In genomic region chr5:74093556-74094428, GRCm38 (mm10) we compare ENCODE assay signal across 7 mouse cellular contexts. TPM values are rescaled to one million over a fixed set of nuclear protein-coding genes. Genes with fewer than 3 reads are reported as not detected.
DNase-seq lines count a peak whose midpoint lies in the region; ATAC-seq and TF ChIP-seq lines count a peak whose summit lies in the region.

No protein-coding gene starts in this region.

- peak overlapping the region; percentile 83; the same call in 1 of the 2 replicates for H3K27ac ChIP-seq in neural tube, embryonic 11.5 days (ENCODE audit: low read depth, low read length)
- peak overlapping the region; percentile 99 for H3K27ac ChIP-seq in forebrain, embryonic 10.5 days
- H3K27ac ChIP-seq in limb, embryonic 14.5 days (replicated peaks; ENCODE audit: low read depth, low read length): peak overlapping the region; percentile 91
- H3K27ac ChIP-seq in stomach, postnatal 0 days (replicated peaks): peak overlapping the region; percentile 94

- H3K4me3 ChIP-seq in neural tube, embryonic 11.5 days (ENCODE audit: low read depth, low read length): peak overlapping the region; percentile 91
- H3K4me3 ChIP-seq in forebrain, embryonic 10.5 days: peak overlapping the region; percentile 99
- peak overlapping the region; percentile 90 for H3K4me3 ChIP-seq in limb, embryonic 14.5 days (replicated peaks; ENCODE audit: low read length)
- H3K4me3 ChIP-seq in stomach, postnatal 0 days (ENCODE audit: low read depth, low read length): peak overlapping the region; percentile 86

- ATAC-seq in neural tube, embryonic 11.5 days (ENCODE audit: insufficient read depth, low FRiP score, low TSS enrichment): no peak
- no peak for ATAC-seq in limb, embryonic 14.5 days (ENCODE audit: low FRiP score, low read depth)
- ATAC-seq in stomach, postnatal 0 days (ENCODE audit: low FRiP score, low TSS enrichment): no peak

- no peaks in the 10 kb centered on the region for H3K4me1 ChIP-seq in neural tube, embryonic 11.5 days (ENCODE audit: control insufficient read depth, insufficient read depth, low read length)
- H3K4me1 ChIP-seq in forebrain, embryonic 10.5 days: peaks cover 21% of the 10 kb centered on the region
- peaks cover 13% of the 10 kb centered on the region for H3K4me1 ChIP-seq in limb, embryonic 14.5 days (ENCODE audit: control insufficient read depth, insufficient read depth, low read length)
- no peaks in the 10 kb centered on the region for H3K4me1 ChIP-seq in stomach, postnatal 0 days (replicated peaks; ENCODE audit: control insufficient read depth, insufficient read depth)

- 27% methylated on average over 11 of the region's 11 CpGs for WGBS in neural tube, embryonic 11.5 days
- 30% methylated on average over 11 of the region's 11 CpGs for WGBS in forebrain, embryonic 10.5 days
- WGBS in limb, embryonic 14.5 days: 15% methylated on average over 11 of the region's 11 CpGs
- 17% methylated on average over 11 of the region's 11 CpGs for WGBS in stomach, postnatal 0 days

- no peaks in the 10 kb centered on the region for H3K9me3 ChIP-seq in neural tube, embryonic 11.5 days (ENCODE audit: control insufficient read depth, low read length)
- no peaks in the 10 kb centered on the region; the same call in 1 of the 2 replicates for H3K9me3 ChIP-seq in forebrain, embryonic 10.5 days
- H3K9me3 ChIP-seq in limb, embryonic 14.5 days (ENCODE audit: control insufficient read depth, low read length): no peaks in the 10 kb centered on the region
- no peaks in the 10 kb centered on the region for H3K9me3 ChIP-seq in stomach, postnatal 0 days (ENCODE audit: control insufficient read depth, low read length)

- H3K4me2 ChIP-seq in neural tube, embryonic 11.5 days (ENCODE audit: low read depth): peak overlapping the region; percentile 74
- H3K4me2 ChIP-seq in limb, embryonic 14.5 days (replicated peaks; ENCODE audit: low read depth, low read length, severe bottlenecking): peak overlapping the region; percentile 87
- H3K4me2 ChIP-seq in stomach, postnatal 0 days (replicated peaks; ENCODE audit: low read depth): peak overlapping the region; percentile 72

- TF ChIP-seq EP300 in stomach, postnatal 0 days (optimal IDR thresholded peaks at IDR 0.05): no peak

- TF ChIP-seq POLR2A in limb, embryonic 14.5 days (IDR thresholded peaks at IDR 0.05; ENCODE audit: borderline replicate concordance, extremely low read depth, insufficient read depth, insufficient read length): no peak

- no peak for DNase-seq in neural tube, embryonic 11.5 days (ENCODE audit: low spot score)
- DNase-seq in neural tube, embryonic 10.5 days (ENCODE audit: extremely low spot score, low spot score): no peak
- DNase-seq in forebrain, embryonic 10.5 days (ENCODE audit: extremely low spot score, low spot score): no peak
- DNase-seq in limb, embryonic 14.5 days (ENCODE audit: low spot score): no peak
- no peak for DNase-seq in stomach, postnatal 0 days (ENCODE audit: low spot score)
- DNase-seq in left cerebral cortex, postnatal 25 days (ENCODE audit: low spot score in 2 of 2): no peak
- DNase-seq in gastrocnemius, postnatal 10 days: no peak

- TF ChIP-seq CTCF in stomach, postnatal 0 days (IDR thresholded peaks at IDR 0.05; ENCODE audit: low read depth): no peak

- no peaks in the 10 kb centered on the region for H3K27me3 ChIP-seq in neural tube, embryonic 11.5 days (ENCODE audit: control insufficient read depth, insufficient read depth, low read length)
- no peaks in the 10 kb centered on the region for H3K27me3 ChIP-seq in forebrain, embryonic 10.5 days (ENCODE audit: poor library complexity, severe bottlenecking)
- H3K27me3 ChIP-seq in limb, embryonic 14.5 days (ENCODE audit: control insufficient read depth, insufficient read depth, low read length): no peaks in the 10 kb centered on the region
- no peaks in the 10 kb centered on the region for H3K27me3 ChIP-seq in stomach, postnatal 0 days (ENCODE audit: control insufficient read depth, insufficient read depth, low read length)

- peak overlapping the region; percentile 98 for H3K9ac ChIP-seq in neural tube, embryonic 11.5 days (ENCODE audit: low read length)
- peak overlapping the region; percentile 99 for H3K9ac ChIP-seq in limb, embryonic 14.5 days (ENCODE audit: low read depth, low read length, severe bottlenecking)
- H3K9ac ChIP-seq in stomach, postnatal 0 days (ENCODE audit: low read length): peak overlapping the region; percentile 97

- 0 out of 2 replicates have a peak, but pooled peaks cover 2% of the 10 kb centered on the region for H3K36me3 ChIP-seq in neural tube, embryonic 11.5 days (ENCODE audit: control insufficient read depth, insufficient read depth, low read length)
- peaks cover 51% of the 10 kb centered on the region for H3K36me3 ChIP-seq in forebrain, embryonic 10.5 days (replicated peaks)
- H3K36me3 ChIP-seq in limb, embryonic 14.5 days (ENCODE audit: control insufficient read depth, insufficient read depth, low read length): peaks cover 31% of the 10 kb centered on the region
- H3K36me3 ChIP-seq in stomach, postnatal 0 days (ENCODE audit: control insufficient read depth, insufficient read depth, low read length): 0 out of 2 replicates have a peak, but pooled peaks cover 3% of the 10 kb centered on the region

- intact Hi-C loops in left cerebral cortex, postnatal 25 days (cut with DNase I): loop anchor here (2.0 kb wide), 1 partner anchor 101 kb away; the partner anchor contains the start of gene Rasl11b

RNA-seq across cellular contexts. Expression of gene Usp46, which starts 25.6 kb away (rescaled TPM):
- polyA plus RNA-seq in neural tube, embryonic 11.5 days (2014; fragmentation: Nextera tagmentation; extraction: Ambion mirVana): 33.0 and 35.4 TPM in 2 replicates
- polyA plus RNA-seq in forebrain, embryonic 10.5 days (2016; fragmentation: Nextera tagmentation; extraction: Ambion mirVana): 35.6 and 36.8 TPM in 2 replicates
- polyA plus RNA-seq in limb, embryonic 14.5 days (2012; rRNA removed): 20.0 and 20.9 TPM in 2 replicates
- 39.1 and 39.9 TPM in 2 replicates for polyA plus RNA-seq in limb, embryonic 14.5 days (2014; fragmentation: Nextera tagmentation; extraction: Ambion mirVana)
- 18.7 and 20.0 TPM in 2 replicates for polyA plus RNA-seq in stomach, postnatal 0 days (2015; fragmentation: Nextera tagmentation; extraction: Ambion mirVana)
- total RNA-seq in left cerebral cortex, postnatal 25 days (2021): 100 to 1,000 TPM; 148 to 153 TPM
- 10 to 100 TPM; 21.7 to 21.8 TPM for total RNA-seq in gastrocnemius, postnatal 10 days (2021)
